Mouse (Mus musculus): ENCODE measurements at regions not wholly inside any gene's neighbourhood (a gene's known extent, or its start where the extent isn't known, plus 50 kb on each side); places are given as distances from the start of the nearest gene placed in this dataset.

DNA sequence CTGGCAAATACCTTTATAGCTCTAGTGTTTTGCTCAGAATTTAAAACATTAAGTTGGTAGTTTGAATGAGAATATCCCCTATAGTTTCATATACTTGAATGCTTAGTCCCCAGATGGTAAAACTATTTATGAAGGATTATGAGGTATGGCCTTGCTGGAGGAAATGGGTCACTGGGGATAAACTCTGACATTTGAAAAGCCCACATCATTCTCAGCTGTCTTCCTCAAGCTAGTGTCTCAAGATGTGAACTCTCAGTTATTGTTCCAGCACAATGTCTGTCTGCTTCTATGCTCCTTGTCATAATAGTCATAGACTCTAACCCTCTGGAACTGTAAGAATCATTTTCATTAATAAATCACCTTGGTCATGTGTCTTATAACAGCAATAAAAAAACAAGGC is 2004.1 kb upstream of the Gm8797 start:
- DNase-seq (ENCODE audit: low read depth, low spot score) = no peak

DNA sequence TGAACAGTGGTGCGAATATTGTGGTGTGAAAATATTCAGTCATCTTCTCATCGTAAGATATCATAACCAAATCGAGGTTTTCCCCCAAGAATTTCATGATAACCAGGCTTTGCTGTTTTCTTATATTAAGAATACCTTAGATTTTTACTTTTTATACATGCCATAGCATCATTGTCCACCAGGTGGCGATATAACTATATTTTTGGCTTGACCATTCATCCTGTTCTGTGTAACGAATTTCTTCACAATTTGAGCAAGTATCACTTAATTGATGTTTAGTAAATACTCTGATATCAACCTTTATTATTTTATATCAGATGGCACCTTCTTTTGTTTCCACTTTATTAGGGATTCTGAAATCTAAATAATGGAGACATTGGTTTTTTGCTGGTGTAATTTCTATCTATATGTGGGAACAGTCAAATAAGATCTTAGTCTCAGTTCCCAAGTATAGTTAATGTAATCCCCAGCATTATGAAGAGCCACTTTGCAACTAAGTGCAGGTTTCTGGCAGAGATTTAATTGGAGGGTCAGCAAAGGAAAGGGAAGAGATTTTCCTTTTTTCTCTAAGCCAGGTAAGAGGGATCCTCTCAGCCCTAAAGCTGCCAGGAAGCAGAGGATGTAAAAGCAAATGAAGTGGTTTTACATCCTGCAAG is 1998.9 kb upstream of the Gm8797 start:
- DNase-seq (ENCODE audit: low read depth, low spot score) = peak; percentile 22

DNA sequence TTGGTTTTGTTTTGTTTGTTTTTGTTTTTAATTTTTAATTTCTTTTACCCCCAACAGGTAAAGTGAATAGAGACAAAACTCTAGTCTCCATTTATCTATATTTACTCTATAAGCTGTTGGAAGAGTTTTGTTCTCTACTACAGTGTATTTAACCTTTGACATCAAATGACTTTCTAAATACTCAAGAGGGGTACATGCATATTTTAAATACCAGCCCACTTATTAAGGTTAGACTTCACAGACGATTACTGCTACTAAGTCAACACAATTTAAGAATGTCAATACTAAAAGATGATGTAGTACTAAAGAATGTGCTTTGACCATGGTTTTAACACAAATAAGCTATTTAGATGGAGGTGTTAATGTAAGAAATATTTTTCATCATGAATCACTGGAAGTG is 1989.3 kb upstream of the Gm8797 start:
- no peak for DNase-seq (ENCODE audit: low read depth, low spot score)

DNA sequence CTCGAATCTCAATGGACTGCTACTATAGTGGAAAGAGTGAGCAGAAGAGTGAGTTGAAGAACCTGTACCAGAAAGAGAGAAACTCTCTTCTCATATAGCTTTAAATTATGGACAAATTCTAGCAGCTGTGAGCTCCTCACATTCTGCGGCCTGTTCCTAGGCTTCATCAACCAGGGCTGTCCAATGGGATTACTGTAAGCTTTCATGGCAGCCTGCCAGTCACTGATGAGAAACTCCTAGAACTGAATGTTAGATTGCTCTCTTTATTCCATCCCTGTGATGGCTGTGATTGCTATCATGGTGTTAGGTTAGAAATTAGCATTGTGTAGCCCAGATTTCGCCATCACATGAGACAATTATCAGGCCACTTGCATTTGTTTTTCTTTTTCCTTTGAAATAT is 1966.4 kb upstream of the Gm8797 start:
- DNase-seq (ENCODE audit: low read depth, low spot score) = no peak

DNA sequence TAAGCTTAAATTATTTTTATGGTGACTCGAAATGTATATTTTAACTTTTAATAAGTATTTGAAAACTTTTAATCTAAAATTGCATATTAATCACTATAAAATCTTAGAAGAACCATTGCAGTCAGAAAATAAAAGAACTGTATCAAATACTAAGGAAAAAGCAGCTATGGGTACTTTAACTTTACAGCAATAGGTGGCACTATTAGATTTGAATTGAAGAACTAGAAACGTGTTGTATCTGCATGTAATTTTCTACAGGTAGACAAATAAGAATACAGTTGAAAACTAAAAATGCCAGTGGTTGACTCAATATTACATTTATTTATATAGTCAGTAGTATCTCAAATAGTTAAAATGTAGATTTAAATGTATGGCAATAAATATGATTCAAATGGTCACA is 1964.6 kb upstream of the Gm8797 start:
- DNase-seq (ENCODE audit: low read depth, low spot score) = no peak

DNA sequence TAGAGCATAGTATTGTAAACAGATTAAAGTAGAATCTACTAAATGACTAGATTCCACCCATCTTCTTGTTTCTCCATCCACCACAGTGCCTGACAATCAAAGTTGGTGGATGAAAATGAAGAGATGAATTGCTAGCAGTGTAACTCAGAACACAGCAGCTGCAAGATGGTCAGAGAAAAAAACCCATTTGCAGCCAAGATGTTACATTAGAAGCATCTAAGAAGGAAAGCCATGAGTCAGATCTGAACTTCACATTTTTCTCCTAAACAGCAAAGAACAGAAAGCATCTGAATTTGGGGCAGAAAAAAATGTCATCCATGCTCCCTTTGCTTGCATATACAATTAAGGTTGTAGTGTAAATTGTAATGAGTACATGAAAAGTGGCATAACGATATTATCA is 1942.8 kb upstream of the Gm8797 start:
- no peak for DNase-seq (ENCODE audit: low read depth, low spot score)

DNA sequence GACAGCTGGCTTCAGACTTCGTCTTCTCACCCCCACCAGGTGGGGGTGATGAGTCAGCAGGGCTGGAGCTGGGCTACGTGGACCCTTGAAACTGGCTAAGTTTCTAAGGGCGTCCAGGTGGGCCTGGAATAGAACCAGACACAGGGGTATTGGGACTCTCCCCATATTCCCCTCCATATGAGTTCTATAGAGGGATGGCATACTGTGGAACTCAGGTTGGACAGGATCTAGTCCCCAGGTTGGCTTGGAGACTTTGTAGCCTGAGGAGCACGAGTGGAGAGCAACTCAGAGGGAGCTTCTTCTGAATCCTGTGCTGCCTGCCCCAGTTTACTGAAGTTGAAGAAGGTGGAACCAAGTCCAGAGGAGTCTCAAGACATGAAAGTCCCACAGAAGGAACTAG is 1921.6 kb upstream of the Gm8797 start:
- no peak for DNase-seq (ENCODE audit: low read depth, low spot score)

DNA sequence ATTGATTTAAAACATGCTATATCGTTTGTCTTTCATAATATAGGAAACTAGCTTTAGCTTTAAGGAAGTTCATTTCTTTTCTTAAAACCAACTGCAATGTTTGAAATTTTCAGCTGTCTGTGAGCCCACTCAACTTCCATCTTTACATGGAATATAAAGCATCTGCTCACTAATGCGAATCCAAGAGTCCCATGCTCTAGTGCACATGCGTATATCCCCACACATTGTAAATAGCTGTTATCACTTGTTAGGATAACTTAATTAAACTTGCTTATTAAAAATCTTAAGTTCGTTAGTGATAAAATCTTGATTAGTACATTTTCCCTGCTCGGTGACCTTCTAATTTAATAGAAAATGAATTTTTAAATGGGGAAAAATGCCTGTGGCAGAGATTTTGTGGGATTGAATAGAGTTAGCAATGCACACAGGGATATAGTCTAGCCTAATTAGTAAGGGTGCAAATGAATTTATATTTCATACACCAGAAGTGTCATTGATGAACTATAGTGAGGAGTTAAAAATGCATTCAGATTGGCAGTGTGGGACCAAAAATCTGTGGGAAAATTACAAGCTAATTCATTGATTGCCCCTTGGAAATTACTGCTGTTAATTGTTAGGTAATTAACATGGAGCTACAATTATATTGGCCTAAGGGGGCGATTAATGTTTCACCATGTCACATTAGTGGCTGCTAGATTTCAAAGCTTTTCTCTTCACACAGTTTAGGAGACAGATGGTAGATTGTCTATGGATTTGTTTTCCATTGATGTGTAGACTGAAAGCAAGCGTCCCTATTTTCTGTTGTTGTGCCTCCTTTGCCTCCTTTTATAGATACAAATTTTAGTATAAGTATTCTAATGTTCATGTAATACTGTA is 1919.0 kb upstream of the Gm8797 start:
- no peak for DNase-seq (ENCODE audit: low read depth, low spot score)
